Mouse (Mus musculus) megakaryocyte progenitor cell, adult 5-6 weeks (primary cell): ENCODE measurements around the gene Guca1b. TPM values are rescaled to one million over a fixed set of nuclear protein-coding genes. Genes with fewer than 3 reads are reported as not detected.

Experiments
- total RNA-seq, 2 experiments: library from RNA; stranded (forward) in 1 of 2; stranded (reverse) in 1 of 2; fragments of 157-497, 149-512 nt in 1 of 2; fragments of 200-1000 nt in 1 of 2; gene quantifications; 2 replicates each; pipeline versions ENCODE4 v1.2.3 to v1.2.4; 2015 to 2017

The Guca1b gene
- total RNA-seq, 2 experiments from 2014 or later: 0.37 to 0.86 TPM

Other genes with a start within 250 kb of the Guca1b start
- 71.3 and 89.1 TPM in 2 replicates for gene Mrps10, start 16.5 kb upstream of the Guca1b start, total RNA-seq (2015)
- gene Mrps10, start 16.5 kb upstream of the Guca1b start, total RNA-seq (2017): 53.6 and 69.9 TPM in 2 replicates
- gene Guca1a, start 15.2 kb downstream of the Guca1b start, total RNA-seq (2015): 8.2 and 8.7 TPM in 2 replicates
- gene Guca1a, start 15.2 kb downstream of the Guca1b start, total RNA-seq (2017): 0.68 and 2.8 TPM in 2 replicates
- 1.6 and 2.3 TPM in 2 replicates for gene AI661453, start 51.2 kb downstream of the Guca1b start, total RNA-seq (2015)
- gene AI661453, start 51.2 kb downstream of the Guca1b start, total RNA-seq (2017): 0.29 and 0.71 TPM in 2 replicates
- gene 1700001C19Rik, start 52.0 kb downstream of the Guca1b start, total RNA-seq (2015): 0.12 and 0.27 TPM in 2 replicates
- gene 1700001C19Rik, start 52.0 kb downstream of the Guca1b start, total RNA-seq (2017): 0.33 and 0.95 TPM in 2 replicates
- gene Taf8, start 116.9 kb downstream of the Guca1b start, total RNA-seq (2015): 14.7 and 19.1 TPM in 2 replicates
- gene Taf8, start 116.9 kb downstream of the Guca1b start, total RNA-seq (2017): 32.1 and 33.4 TPM in 2 replicates
- 95.3 and 100 TPM in 2 replicates for gene Ccnd3, start 119.7 kb downstream of the Guca1b start, total RNA-seq (2015)
- 51.4 and 53.8 TPM in 2 replicates for gene Ccnd3, start 119.7 kb downstream of the Guca1b start, total RNA-seq (2017)
- gene Bysl, start 226.1 kb downstream of the Guca1b start, total RNA-seq (2015): 9.8 and 11.6 TPM in 2 replicates
- gene Bysl, start 226.1 kb downstream of the Guca1b start, total RNA-seq (2017): 15.4 and 16.0 TPM in 2 replicates
- 20.4 and 23.8 TPM in 2 replicates for gene Med20, start 226.2 kb downstream of the Guca1b start, total RNA-seq (2015)
- gene Med20, start 226.2 kb downstream of the Guca1b start, total RNA-seq (2017): 37.7 and 40.7 TPM in 2 replicates
- gene Gm20517, start 226.2 kb downstream of the Guca1b start, total RNA-seq (2015): 0.56 and 2.2 TPM in 2 replicates
- gene Gm20517, start 226.2 kb downstream of the Guca1b start, total RNA-seq (2017): 3.4 and 3.6 TPM in 2 replicates
- 4.8 and 5.9 TPM in 2 replicates for gene Usp49, start 245.3 kb downstream of the Guca1b start, total RNA-seq (2015)
- 4.5 and 6.4 TPM in 2 replicates for gene Usp49, start 245.3 kb downstream of the Guca1b start, total RNA-seq (2017)